Mouse (Mus musculus) embryonic facial prominence, embryonic 13.5 days (tissue): Measurements from ENCODE around the gene Gm11273. TPM values are rescaled to one million over a fixed set of nuclear protein-coding genes. Genes with fewer than 3 reads are reported as not detected.
"Not testable (repeated sequence)": the region's sequence is repeated elsewhere in the genome, so short reads cannot be mapped to it uniquely, and the experiment has no call there.

Experiments used
- ATAC-seq: fragments of 200-750 bp; cut with Nextera tagmentation; 2 replicates; pipeline ENCODE4 v1.8.0; 2017; ENCODE audit warnings: low read depth; ENCODE audit not compliant: insufficient number of reproducible peaks, insufficient read depth, low FRiP score, low TSS enrichment
- H3K27ac ChIP-seq: fragments of 300-500 bp; sonication (generic); 2 replicates; pipeline ENCODE4 v1.5.1; 2015; ENCODE audit warnings: moderate library complexity, mild to moderate bottlenecking, inconsistent platforms
- H3K27me3 ChIP-seq: fragments of 300-500 bp; sonication (generic); 2 replicates; pipeline ENCODE4 v1.6.1; 2015; ENCODE audit warnings: mild to moderate bottlenecking, inconsistent platforms
- H3K36me3 ChIP-seq: fragments of 300-500 bp; sonication (generic); 2 replicates; pipeline ENCODE4 v1.6.1; 2015; ENCODE audit warnings: mild to moderate bottlenecking, inconsistent platforms
- H3K4me1 ChIP-seq: fragments of 300-500 bp; sonication (generic); 2 replicates; pipeline ENCODE4 v1.6.1; 2015; ENCODE audit warnings: inconsistent platforms
- H3K4me2 ChIP-seq: fragments of 300-500 bp; sonication (generic); 2 replicates; pipeline ENCODE4 v1.6.1; 2015; ENCODE audit warnings: moderate library complexity, mild to moderate bottlenecking, inconsistent platforms
- H3K4me3 ChIP-seq: fragments of 300-500 bp; sonication (generic); 2 replicates; pipeline ENCODE4 v1.5.1; 2015; ENCODE audit warnings: mild to moderate bottlenecking, inconsistent platforms
- H3K9ac ChIP-seq: fragments of 300-500 bp; sonication (generic); 2 replicates; pipeline ENCODE4 v1.6.1; 2015; ENCODE audit warnings: mild to moderate bottlenecking, inconsistent platforms
- H3K9me3 ChIP-seq: fragments of 300-500 bp; sonication (generic); 2 replicates; pipeline ENCODE4 v1.6.1; 2016; ENCODE audit warnings: inconsistent platforms
- WGBS: fragments of 180-500 bp; shearing (Covaris S2); methylation state at CpG from one replicate; pipeline ENCODE4 v1.1.7; 2015; ENCODE audit warnings: mixed read lengths; 5-methylcytosine and 5-hydroxymethylcytosine counted together
- polyA plus RNA-seq: library from polyadenylated mRNA; unstranded; fragments of >200 nt; fragmentation: Nextera tagmentation; extraction: Ambion mirVana; gene quantifications from 2 replicates; pipeline ENCODE4 v1.2.1, GENCODE M21; 2015

Gm11273 gene
- polyA plus RNA-seq, 1 experiment from 2014 or later = 5.3 TPM

- Histone ChIP-seq H3K27ac (peak within 1 kb of the TSS; percentile 77), H3K9ac (peak within 1 kb of the TSS; percentile 78), H3K4me3 (peak within 1 kb of the TSS; percentile 61), H3K4me2 (peak within 1 kb of the TSS; percentile 66), H3K4me1 (peaks cover 11% of the 10 kb centered on the region; the same call in 1 of the 2 replicates)
- not testable (repeated sequence) for H3K9me3 ChIP-seq, H3K36me3 ChIP-seq, H3K27me3 ChIP-seq
- peak; percentile 62 for ATAC-seq
- 2% methylated on average over 31 of the region's 31 CpGs for WGBS
Observed at GRCm38 (mm10) chr13:21478759-21479670, 22.2 kb downstream of the Gm11273 start, which contains the start of the genes Zkscan4 and Gm10065. TSS of gene Zkscan4 (plus strand) at chr13:21478907. TSS of gene Gm10065 (minus strand) at chr13:21479441.

- 29% methylated on average over 4 of the region's 4 CpGs for WGBS
- no peak overlapping the region for H3K9ac ChIP-seq
- peaks cover 19% of the 10 kb centered on the region for H3K27me3 ChIP-seq
- no peak overlapping the region for H3K4me2 ChIP-seq
- H3K36me3 ChIP-seq = no peaks in the 10 kb centered on the region
- no peak overlapping the region for H3K27ac ChIP-seq
- no peak overlapping the region for H3K4me3 ChIP-seq
- H3K9me3 ChIP-seq = no peaks in the 10 kb centered on the region
- H3K4me1 ChIP-seq = no peaks in the 10 kb centered on the region
- ATAC-seq = no peak
Observed at GRCm38 (mm10) chr13:21472427-21472826, 28.8 kb downstream of the Gm11273 start.

GRCm38 (mm10) chr13:21469097-21469496, 32.1 kb downstream of the Gm11273 start:
- WGBS = 26% methylated on average over 9 of the region's 9 CpGs
- no peak for ATAC-seq

GRCm38 (mm10) chr13:21468061-21469019, 32.9 kb downstream of the Gm11273 start, which contains the start of gene Nkapl:
TSS of gene Nkapl (minus strand) at chr13:21468509.
- Histone ChIP-seq H3K9me3 (no peaks in the 10 kb centered on the region), H3K4me3 (peak within 1 kb of the TSS; percentile 61), H3K27me3 (peaks cover 23% of the 10 kb centered on the region), H3K9ac (peak within 1 kb of the TSS; percentile 78), H3K36me3 (no peaks in the 10 kb centered on the region), H3K4me2 (peak within 1 kb of the TSS; percentile 93), H3K27ac (no peak within 1 kb of the TSS), H3K4me1 (no peaks in the 10 kb centered on the region)
- WGBS = under 1% methylated on average over 54 of the region's 54 CpGs
- ATAC-seq = peak; percentile 94

More at GRCm38 (mm10) chr13:21469097-21469496, 32.1 kb downstream of the Gm11273 start:
- Histone ChIP-seq H3K27me3 (peaks cover 23% of the 10 kb centered on the region), H3K27ac (no peak overlapping the region), H3K36me3 (no peaks in the 10 kb centered on the region), H3K4me3 (no peak overlapping the region), H3K9ac (no peak overlapping the region), H3K4me1 (no peaks in the 10 kb centered on the region), H3K4me2 (peak overlapping the region; percentile 93), H3K9me3 (no peaks in the 10 kb centered on the region)

- H3K4me2 ChIP-seq = no peak overlapping the region
- WGBS = 85% methylated on average over 10 of the region's 10 CpGs
Observed at GRCm38 (mm10) chr13:21467336-21467735, 33.9 kb downstream of the Gm11273 start.

GRCm38 (mm10) chr13:21462516-21462915, 38.7 kb downstream of the Gm11273 start:
- not testable (repeated sequence) for H3K27me3 ChIP-seq, H3K27ac ChIP-seq, H3K36me3 ChIP-seq, H3K9ac ChIP-seq, H3K9me3 ChIP-seq, H3K4me1 ChIP-seq, H3K4me3 ChIP-seq, H3K4me2 ChIP-seq, ATAC-seq
- 52% methylated on average over 9 of the region's 9 CpGs for WGBS

More at GRCm38 (mm10) chr13:21467336-21467735, 33.9 kb downstream of the Gm11273 start:
- H3K9me3 ChIP-seq = 0 out of 2 replicates have a peak, but pooled peaks cover 3% of the 10 kb centered on the region
- ATAC-seq = no peak
- H3K4me1 ChIP-seq = no peaks in the 10 kb centered on the region
- no peaks in the 10 kb centered on the region for H3K36me3 ChIP-seq
- H3K4me3 ChIP-seq = no peak overlapping the region
- H3K27ac ChIP-seq = no peak overlapping the region
- no peak overlapping the region for H3K9ac ChIP-seq
- H3K27me3 ChIP-seq = peaks cover 23% of the 10 kb centered on the region

GRCm38 (mm10) chr13:21456347-21456746, 44.9 kb downstream of the Gm11273 start:
- WGBS = 12% methylated on average over 4 of the region's 4 CpGs
- Histone ChIP-seq H3K27me3 (peaks cover 9% of the 10 kb centered on the region; the same call in 1 of the 2 replicates), H3K36me3 (peaks cover 5% of the 10 kb centered on the region; the same call in 1 of the 2 replicates), H3K27ac (no peak overlapping the region), H3K4me2 (no peak overlapping the region), H3K9ac (no peak overlapping the region), H3K4me3 (no peak overlapping the region), H3K4me1 (peaks cover 11% of the 10 kb centered on the region; the same call in 1 of the 2 replicates), H3K9me3 (no peaks in the 10 kb centered on the region)
- peak; percentile 32; the same call in 1 of the 2 replicates for ATAC-seq

GRCm38 (mm10) chr13:21454133-21454532, 47.1 kb downstream of the Gm11273 start:
- Histone ChIP-seq H3K27ac (no peak overlapping the region), H3K9ac (no peak overlapping the region), H3K27me3 (peaks cover 9% of the 10 kb centered on the region; the same call in 1 of the 2 replicates), H3K36me3 (peaks cover 10% of the 10 kb centered on the region; the same call in 1 of the 2 replicates), H3K4me1 (peaks cover 11% of the 10 kb centered on the region; the same call in 1 of the 2 replicates), H3K4me2 (0 out of 2 replicates have a peak overlapping the region, but pooled peaks have one; percentile 77), H3K4me3 (no peak overlapping the region), H3K9me3 (no peaks in the 10 kb centered on the region)
- no peak for ATAC-seq
- WGBS = 88% methylated on average over 3 of the region's 3 CpGs

GRCm38 (mm10) chr13:21453449-21453848, 47.8 kb downstream of the Gm11273 start, which contains the start of gene Zscan26:
TSS of gene Zscan26 (minus strand) at chr13:21453730.
- Histone ChIP-seq H3K9ac (peak within 1 kb of the TSS; percentile 83), H3K27ac (peak within 1 kb of the TSS; percentile 80), H3K4me1 (peaks cover 11% of the 10 kb centered on the region; the same call in 1 of the 2 replicates), H3K9me3 (no peaks in the 10 kb centered on the region), H3K4me2 (peak within 1 kb of the TSS; percentile 77), H3K4me3 (peak within 1 kb of the TSS; percentile 74), H3K36me3 (peaks cover 17% of the 10 kb centered on the region; the same call in 1 of the 2 replicates), H3K27me3 (peaks cover 9% of the 10 kb centered on the region; the same call in 1 of the 2 replicates)
- ATAC-seq = peak; percentile 76; the same call in 1 of the 2 replicates
- under 1% methylated on average over 23 of the region's 23 CpGs for WGBS

GRCm38 (mm10) chr13:21453042-21453441, 48.2 kb downstream of the Gm11273 start:
- Histone ChIP-seq H3K36me3 (peaks cover 21% of the 10 kb centered on the region), H3K27ac (peak overlapping the region; percentile 80), H3K9me3 (no peaks in the 10 kb centered on the region), H3K4me1 (peaks cover 11% of the 10 kb centered on the region; the same call in 1 of the 2 replicates), H3K9ac (peak overlapping the region; percentile 83), H3K4me2 (peak overlapping the region; percentile 77), H3K4me3 (peak overlapping the region; percentile 74), H3K27me3 (peaks cover 9% of the 10 kb centered on the region; the same call in 1 of the 2 replicates)
- WGBS = 3% methylated on average over 13 of the region's 13 CpGs
- ATAC-seq = no peak
